Mouse (Mus musculus) testis, adult 10 weeks (tissue): Measurements from ENCODE around the gene Timm17b. TPM values are rescaled to one million over a fixed set of nuclear protein-coding genes. Genes with fewer than 3 reads are reported as not detected.

Experiments
- polyA plus RNA-seq: library from polyadenylated mRNA; stranded (reverse); fragments of 350-450 nt; fragmentation: Illumina TruSeq; extraction: RNeasy Lipid Tissue Mini Kit (QIAGEN cat#74804); gene quantifications from one replicate; pipeline ENCODE4 v1.2.3, GENCODE M21; 2014; ENCODE audit warnings: low read depth, low replicate concordance

The Timm17b gene
- 1.5 TPM for polyA plus RNA-seq

DNA sequence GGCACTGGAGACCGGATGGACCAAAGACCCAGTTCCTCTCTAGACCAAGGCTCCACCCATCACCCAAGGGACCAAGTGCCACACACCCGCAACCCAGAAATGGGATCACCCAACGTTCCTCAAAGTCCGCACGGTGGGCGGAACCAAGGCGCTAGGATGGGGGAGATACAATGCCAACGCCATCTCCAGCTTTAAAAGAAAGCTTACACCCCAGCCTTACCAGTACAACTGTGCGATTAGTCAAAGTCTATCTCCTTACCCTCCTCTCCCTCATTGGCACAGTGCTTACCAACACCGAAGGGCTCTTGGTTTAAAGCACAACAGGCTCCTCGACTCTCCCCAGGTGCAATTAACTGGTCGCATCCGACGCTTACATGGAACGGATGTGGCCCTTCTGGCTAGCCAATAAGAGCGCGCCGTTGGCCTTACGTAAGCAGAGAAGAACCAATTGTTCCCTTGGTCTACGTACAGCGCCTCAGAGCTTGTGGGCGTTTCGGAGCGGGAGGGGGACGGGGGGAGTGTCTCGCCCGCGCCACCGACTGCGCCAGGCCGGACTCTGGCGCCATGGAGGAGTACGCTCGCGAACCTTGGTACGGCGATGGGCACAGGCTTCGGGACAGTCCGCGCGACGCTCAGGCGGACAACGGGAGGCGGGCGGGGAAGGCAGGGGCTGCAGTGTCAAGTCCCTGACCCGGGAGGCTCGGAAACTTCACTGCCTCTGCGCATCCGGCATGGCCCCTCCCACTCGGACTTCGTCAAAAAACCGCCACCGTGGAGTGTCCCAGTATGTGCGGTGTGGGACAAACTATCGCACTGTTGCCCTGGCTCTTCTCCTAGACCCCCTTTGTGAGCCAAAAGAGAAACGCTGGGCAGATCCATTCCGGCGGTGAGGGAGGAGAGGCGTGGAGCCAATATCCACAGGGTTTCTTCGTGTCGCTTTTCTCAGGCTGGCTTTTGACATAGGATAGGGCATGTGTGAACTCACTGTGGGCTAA, at the start of gene Timm17b, which contains the start of gene Pqbp1:
Gene Timm17b, plus strand, starts transcription at position 478 of the 995 bp plus-strand sequence.
Gene Pqbp1, minus strand, starts transcription at position 390 of the 995 bp plus-strand sequence.

DNA sequence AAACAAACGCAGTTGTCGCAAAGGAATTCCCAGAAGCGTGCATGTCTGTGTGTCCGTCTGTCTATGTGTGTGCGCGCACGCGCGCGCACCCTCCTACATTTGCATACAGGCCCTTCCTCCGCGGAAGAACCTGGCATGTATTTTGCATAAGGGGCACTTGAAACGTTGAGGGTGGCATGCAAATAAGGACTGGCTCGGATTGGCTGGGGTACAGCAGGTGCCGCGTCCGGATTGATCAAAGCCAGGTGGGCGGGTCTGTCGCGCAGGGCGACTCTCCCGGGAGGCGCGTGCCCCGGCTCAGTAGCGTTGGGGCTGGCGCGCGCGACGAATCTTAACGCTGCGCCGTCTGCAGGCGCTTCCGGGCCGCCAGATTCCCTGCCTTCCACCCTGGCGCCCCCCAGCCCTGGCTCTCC, 21.1 kb upstream of the Timm17b start, which contains the start of gene Pim2:
Gene Pim2, plus strand, starts transcription at position 256 of the 413 bp plus-strand sequence.

DNA sequence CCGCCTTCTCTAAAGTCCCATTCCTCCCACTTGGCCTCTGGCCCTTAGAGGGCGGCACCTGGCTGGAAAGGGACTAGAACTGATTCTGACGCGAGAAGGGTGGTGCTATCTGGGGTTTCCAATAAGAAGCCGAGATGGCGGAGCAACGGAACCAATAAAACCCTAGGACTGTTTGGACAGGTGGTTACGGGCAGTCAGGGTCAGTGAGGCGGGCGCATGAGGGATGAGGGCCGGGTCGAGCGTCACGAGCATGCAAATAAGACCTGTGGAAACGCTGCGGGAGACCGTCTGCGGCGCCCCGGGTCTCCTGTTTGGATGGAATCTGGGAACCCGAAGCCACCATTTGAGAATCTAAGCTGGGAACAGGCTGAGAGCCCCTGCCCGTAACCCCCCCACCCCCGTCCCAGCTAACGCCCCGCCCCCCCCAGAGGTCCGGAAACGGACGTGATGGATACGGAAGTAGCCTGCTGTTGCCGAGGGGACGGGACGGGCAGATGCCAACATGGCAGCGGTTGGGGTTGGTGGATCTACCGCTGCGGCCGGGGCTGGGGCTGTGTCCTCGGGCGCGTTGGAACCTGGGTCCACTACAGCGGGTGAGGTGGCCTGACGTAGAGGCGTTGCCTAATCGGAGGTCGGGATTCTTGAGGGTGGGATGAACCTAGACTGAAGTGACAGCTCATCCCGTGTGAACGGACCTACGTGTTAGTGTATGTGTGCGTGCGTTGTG, 15.2 kb upstream of the Timm17b start, which contains the start of gene Slc35a2:
Gene Slc35a2, plus strand, starts transcription at position 188 of the 727 bp plus-strand sequence.

GRCm38 (mm10) chrX:7907735-7908134, 8.6 kb downstream of the Timm17b start, which contains the start of gene Gm10491:
TSS of gene Gm10491 (minus strand) at chrX:7907835.

GRCm38 (mm10) chrX:7909242-7909641, 10.1 kb downstream of the Timm17b start, which contains the start of gene Gm10490:
TSS of gene Gm10490 (plus strand) at chrX:7909542.

GRCm38 (mm10) chrX:7919601-7920383, 20.6 kb downstream of the Timm17b start, which contains the start of gene Pcsk1n:
TSS of gene Pcsk1n (plus strand) at chrX:7919822.

DNA sequence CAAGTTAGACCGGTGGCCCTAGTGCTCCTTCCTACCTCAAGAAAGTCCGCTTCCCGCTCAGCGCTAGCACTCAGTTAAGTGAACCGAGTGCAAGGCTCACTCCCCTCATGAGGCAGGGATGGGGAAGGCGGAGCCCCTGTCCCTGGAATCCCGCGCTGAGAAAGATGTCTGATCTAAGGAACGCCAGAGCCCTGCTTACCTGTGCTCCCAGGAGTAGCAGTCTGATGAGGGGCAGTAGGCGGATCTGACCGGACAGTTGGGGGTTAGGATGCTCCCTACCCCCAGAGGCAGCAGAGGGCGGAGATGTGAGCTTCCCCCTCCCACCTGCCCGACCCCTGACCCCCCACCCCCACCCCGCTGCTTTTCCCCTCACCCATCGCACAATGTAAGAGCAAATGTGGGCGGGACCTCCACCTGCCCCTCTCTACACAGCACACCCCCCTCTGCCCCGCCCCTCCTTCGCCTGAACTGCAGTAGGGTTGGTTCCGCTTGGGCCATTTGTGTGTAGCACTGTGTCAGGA, 29.2 kb downstream of the Timm17b start, which contains the start of gene Eras:
Gene Eras, minus strand, starts transcription at position 338 of the 521 bp plus-strand sequence.

DNA sequence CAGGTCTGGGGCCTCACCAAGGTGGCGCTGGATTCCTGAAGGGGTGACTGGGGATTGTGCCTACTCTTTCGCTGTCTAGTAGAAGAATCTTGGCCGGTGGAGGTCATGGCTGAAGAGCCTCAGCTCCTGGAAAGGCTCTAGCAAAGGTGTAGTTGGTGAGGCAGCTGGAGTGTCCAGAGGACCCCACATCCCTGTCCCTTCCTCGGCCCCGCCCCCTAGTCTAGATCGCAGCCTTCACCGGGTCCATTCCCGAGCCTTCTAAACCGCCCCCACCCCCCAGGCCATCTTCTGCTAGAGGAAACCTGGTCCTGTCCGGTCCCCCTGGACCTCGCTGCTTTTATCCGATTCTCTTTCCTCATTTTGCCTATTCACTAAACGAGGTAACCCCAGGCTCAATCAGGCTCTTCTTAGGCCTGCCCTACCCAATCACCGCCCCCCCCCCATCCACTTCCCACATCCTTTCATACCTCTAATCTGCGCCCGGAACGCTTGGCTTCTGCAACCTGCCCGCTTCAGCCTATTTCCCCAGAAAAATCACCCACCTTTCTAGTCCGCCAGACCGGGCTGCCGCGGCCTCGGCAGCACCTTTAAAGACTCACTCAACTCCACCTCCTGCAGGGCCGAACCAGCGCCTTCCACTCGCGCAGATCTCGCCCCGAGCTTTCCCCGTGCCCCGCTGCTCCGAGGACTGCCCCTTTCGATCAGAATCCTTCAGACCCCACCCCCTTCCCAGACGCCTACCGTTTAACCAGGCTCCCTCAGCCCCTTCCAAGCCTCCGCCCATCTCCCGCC, 48.1 kb downstream of the Timm17b start, which contains the start of gene Hdac6:
Gene Hdac6, minus strand, starts transcription at position 782 of the 792 bp plus-strand sequence.

Other genes starting within 250 kb of the Timm17b start
- gene Prickle3, start 242.1 kb upstream of the Timm17b start, polyA plus RNA-seq: 0.69 TPM
- 3.8 TPM for gene Plp2, start 228.0 kb upstream of the Timm17b start, polyA plus RNA-seq
- not detected for gene Magix, start 218.1 kb upstream of the Timm17b start, polyA plus RNA-seq
- 14.2 TPM for gene Gpkow, start 202.2 kb upstream of the Timm17b start, polyA plus RNA-seq
- gene Wdr45, start 185.0 kb upstream of the Timm17b start, polyA plus RNA-seq: 1.1 TPM
- not detected for gene Gm45208, start 177.1 kb upstream of the Timm17b start, polyA plus RNA-seq
- 0.57 TPM for gene Praf2, start 170.9 kb upstream of the Timm17b start, polyA plus RNA-seq
- 0.25 TPM for gene Ccdc120, start 148.5 kb upstream of the Timm17b start, polyA plus RNA-seq
- gene Tfe3, start 136.8 kb upstream of the Timm17b start, polyA plus RNA-seq: 8.1 TPM
- 10.5 TPM for gene Gripap1, start 109.6 kb upstream of the Timm17b start, polyA plus RNA-seq
- gene Kcnd1, start 77.1 kb upstream of the Timm17b start, polyA plus RNA-seq: 0.41 TPM
- gene Otud5, start 58.0 kb upstream of the Timm17b start, polyA plus RNA-seq: 12.9 TPM
- gene Pim2, start 21.1 kb upstream of the Timm17b start, polyA plus RNA-seq: 3.4 TPM
- gene Slc35a2, start 15.3 kb upstream of the Timm17b start, polyA plus RNA-seq: 1.7 TPM
- 2.6 TPM for gene Pqbp1, start 88 bp upstream of the Timm17b start, polyA plus RNA-seq
- gene Gm10491, start 8.5 kb downstream of the Timm17b start, polyA plus RNA-seq: not detected
- not detected for gene Gm10490, start 10.2 kb downstream of the Timm17b start, polyA plus RNA-seq
- gene Pcsk1n, start 20.5 kb downstream of the Timm17b start, polyA plus RNA-seq: not detected
- gene Eras, start 29.2 kb downstream of the Timm17b start, polyA plus RNA-seq: 0.20 TPM
- 9.8 TPM for gene Hdac6, start 48.5 kb downstream of the Timm17b start, polyA plus RNA-seq
- gene Gata1, start 78.7 kb downstream of the Timm17b start, polyA plus RNA-seq: 3.4 TPM
- gene Glod5, start 119.1 kb downstream of the Timm17b start, polyA plus RNA-seq: 0.62 TPM
- gene Suv39h1, start 175.4 kb downstream of the Timm17b start, polyA plus RNA-seq: 8.2 TPM
- 0.10 TPM for gene Was, start 191.1 kb downstream of the Timm17b start, polyA plus RNA-seq
- 10.0 TPM for gene Wdr13, start 233.5 kb downstream of the Timm17b start, polyA plus RNA-seq
- 99.1 TPM for gene Rbm3, start 246.5 kb downstream of the Timm17b start, polyA plus RNA-seq